Mouse (Mus musculus) cerebellum, adult 11 months (tissue): ENCODE results near the gene Wdr81.

ENCODE experiments used
- DNase-seq: peaks from one replicate; pipeline ENCODE4 v3.0.0; 2022

The Wdr81 gene

GRCm38 (mm10) chr11:75429019-75429705, 25.4 kb downstream of the Wdr81 start:
- DNase-seq: no peak

- DNase-seq: no peak
These were observed 30.1 kb downstream of the Wdr81 start for GRCm38 (mm10) chr11:75424459-75424858.

- no peak for DNase-seq
These were observed 30.5 kb downstream of the Wdr81 start for GRCm38 (mm10) chr11:75424033-75424432.

- no peak for DNase-seq
These were observed 31.4 kb downstream of the Wdr81 start for GRCm38 (mm10) chr11:75423091-75423490.

GRCm38 (mm10) chr11:75422013-75422792, 32.3 kb downstream of the Wdr81 start, which contains the start of gene Serpinf1:
TSS of gene Serpinf1 (minus strand) at chr11:75422701.
- DNase-seq: no peak

DNA sequence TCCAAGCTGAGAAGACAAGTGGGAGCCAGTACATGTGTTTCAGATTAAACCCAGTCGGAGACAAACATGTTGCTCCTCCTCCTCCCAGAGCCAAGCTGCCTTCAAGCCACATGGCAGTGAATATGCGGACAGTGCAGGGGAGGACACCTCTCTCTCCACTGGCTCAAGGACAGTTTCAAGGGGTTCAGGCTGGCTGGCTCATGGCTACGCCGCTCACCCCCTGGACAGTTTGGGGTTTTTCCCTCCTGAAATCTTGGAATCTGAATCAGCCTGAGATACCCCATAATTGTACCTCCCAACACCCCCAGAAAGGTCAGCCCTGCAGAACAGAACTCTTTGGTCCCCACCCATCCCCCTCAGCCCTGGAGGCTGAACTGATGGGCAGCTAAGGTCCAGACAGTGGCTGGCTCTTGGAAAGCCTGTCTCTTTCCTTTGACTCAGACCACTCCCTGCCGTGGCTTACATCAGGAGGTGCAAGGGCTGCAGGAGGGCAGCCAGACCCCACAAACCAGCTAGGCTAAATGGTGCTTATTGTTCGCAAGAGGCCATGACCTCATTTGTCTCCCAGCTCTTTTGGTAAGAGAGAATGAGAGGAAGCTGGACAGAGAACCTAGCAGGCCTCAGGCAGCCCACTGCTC, 33.0 kb downstream of the Wdr81 start:
- no peak for DNase-seq

- DNase-seq: no peak
These were observed 33.6 kb downstream of the Wdr81 start for GRCm38 (mm10) chr11:75420810-75421374.

DNA sequence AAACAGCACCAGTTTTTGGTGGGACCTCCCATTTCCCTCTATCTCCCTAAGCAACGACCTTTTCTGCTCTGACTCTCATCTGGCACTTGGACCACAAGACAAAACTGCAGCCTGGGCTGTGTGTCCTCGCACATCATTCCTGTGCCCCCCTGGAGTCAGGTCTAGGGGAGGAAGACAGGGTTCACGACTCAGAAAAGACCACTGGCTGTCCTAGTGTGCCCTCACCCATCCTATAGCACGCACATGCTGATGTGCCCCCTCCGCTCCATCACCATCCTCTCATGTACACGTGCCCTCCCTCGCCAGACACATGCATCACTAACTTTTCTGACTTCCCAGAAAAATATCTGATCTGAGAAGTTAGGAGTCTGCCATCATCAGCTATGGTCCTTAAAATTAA, 34.5 kb downstream of the Wdr81 start:
- DNase-seq: no peak

GRCm38 (mm10) chr11:75415994-75416393, 38.5 kb downstream of the Wdr81 start:
- no peak for DNase-seq

- DNase-seq: no peak
These were observed 39.4 kb downstream of the Wdr81 start for GRCm38 (mm10) chr11:75415096-75415495.

GRCm38 (mm10) chr11:75410591-75410990, 43.9 kb downstream of the Wdr81 start:
- no peak for DNase-seq

DNA sequence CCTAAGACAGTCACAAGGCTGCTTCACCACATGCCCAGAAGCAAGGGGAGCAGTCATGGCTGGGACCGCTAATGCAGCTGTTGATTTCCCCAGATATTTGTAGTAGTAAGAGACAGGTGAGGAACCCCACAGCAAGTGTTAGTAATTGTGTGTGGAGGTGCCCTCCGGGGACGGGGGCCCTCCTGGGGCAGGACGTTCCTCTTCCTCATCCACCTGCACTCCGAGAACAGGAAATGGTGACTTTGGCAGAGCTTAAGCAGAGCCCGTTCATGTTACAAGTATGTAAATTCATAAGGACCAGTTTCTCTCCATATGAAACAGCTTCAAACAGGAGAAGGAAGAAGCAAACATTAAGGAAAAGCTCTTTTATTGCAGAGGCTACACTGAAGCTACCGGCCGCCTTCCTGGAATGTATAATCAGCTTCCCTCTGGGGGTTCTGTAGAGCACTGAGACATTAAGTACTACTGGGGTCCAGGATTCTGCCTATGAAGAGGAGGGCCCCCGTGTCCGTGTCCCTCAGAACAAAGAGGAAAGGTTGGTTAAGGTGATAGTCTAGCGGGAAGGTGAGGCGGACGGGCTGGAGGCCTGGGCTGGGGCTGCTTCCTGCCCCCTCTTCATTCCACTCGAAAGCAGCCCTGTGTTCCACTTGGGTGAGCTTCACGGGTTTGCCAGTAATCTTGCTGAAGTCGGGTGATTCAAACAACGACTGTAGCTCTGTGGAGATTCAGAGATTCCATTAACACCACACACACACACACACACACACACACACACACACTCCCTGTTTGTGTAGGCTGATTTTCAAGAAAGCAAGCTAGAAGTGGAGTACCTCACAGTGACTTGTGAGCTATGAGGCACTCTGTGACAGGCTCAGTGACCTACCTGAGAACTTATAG, 44.6 kb downstream of the Wdr81 start:
- DNase-seq: no peak

GRCm38 (mm10) chr11:75406865-75407264, 47.7 kb downstream of the Wdr81 start:
- DNase-seq: no peak

DNA sequence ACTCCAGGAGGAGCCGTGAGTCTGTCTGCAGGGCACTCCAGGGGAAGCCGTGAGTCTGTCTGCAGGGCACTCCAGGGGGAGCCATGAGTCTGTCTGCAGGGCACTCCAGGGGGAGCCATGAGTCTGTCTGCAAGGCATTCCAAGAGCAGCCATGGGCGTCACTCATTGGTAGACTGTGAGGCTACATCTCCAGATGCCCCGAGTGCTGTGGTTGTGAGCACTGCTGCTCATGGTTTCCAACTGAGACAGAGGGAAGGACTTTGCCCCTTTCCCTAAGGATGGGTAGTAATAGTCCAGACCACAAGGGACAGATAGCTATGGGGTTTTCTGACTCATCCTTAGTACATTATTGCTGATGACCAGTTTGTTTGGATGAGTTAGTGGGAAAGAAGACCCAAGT, 48.4 kb downstream of the Wdr81 start:
- no peak for DNase-seq

DNA sequence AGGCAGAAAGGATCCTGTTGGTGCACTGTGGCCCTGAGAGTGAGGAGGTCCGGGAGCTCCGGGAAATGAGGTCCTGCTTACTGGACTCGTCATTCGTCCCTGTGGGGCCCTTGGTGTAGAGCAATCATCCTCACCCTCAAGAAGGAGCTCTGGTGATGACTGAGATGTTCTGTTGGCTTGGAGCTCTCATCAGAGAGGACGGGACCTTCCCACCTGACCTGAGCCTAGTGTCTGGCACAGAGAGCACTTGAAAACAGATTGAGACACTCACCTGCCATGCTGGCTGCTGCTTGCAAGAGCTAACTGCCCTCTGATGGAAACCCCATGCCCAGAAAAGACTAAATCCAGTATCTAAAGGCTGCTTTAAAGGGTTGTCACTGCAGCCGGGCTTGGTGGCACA, 49.7 kb downstream of the Wdr81 start:
- DNase-seq: peak; percentile 14

GRCm38 (mm10) chr11:75403301-75404052, 51.0 kb downstream of the Wdr81 start:
- no peak for DNase-seq

DNA sequence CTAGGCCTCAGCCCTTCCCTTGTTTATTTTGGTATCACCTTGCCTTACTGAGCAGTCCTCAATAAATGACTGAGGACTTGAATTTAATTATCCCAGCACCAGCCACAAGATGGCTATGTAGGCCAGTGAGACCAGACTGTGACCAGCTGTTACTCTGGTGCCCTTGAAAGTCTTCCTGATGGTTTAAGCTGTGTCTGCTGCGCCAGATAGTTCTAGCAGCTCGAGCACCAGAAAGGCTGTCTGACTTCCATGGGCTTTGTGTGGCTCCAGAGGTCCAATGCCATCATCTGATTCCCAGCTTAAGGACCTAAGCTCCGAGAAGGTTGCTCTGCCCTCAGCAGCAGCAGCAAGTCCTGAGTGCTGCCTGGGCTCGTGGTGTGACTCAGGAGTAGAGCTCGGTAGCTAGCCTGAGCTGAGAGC, 52.2 kb downstream of the Wdr81 start:
- no peak for DNase-seq

GRCm38 (mm10) chr11:75400099-75400498, 54.4 kb downstream of the Wdr81 start:
- DNase-seq: peak; percentile 23

DNA sequence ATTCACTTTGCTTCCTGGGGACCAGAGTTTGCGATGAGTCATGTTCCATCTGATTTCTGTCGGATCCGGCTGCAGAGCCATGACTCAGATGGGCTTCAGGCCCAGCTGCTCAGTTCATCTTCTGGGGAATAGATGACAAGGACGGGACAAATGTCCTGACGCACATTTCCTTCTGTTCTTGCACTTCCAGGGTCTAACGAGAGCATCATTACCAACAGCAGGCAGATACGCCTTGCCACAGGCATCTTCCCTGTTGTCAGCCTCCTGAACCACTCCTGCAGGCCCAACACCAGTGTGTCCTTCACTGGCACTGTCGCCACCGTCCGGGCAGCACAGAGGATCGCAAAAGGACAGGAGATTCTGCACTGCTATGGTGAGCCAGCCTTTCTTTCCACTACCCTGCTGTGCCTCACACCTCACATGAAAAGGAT, 55.1 kb downstream of the Wdr81 start:
- peak; percentile 41 for DNase-seq

DNA sequence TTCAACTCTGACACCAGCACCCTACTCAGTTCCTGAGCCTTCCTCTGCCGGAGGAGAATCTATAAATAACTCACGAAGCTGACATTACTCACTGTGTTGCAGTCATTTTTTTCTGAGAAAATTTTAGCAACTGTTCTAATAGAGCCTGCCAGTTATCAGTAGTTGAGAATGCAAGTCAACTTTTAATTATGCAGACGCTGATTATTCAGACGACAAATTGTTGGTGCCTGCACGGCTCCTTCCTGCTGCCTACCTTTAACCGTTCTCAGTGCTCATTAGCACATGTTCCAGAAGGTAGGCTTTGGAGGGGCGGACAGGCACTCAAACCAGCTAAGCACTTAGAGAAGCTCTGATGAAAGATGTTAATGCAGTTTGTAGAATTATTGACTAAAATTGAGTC, 57.1 kb downstream of the Wdr81 start:
- DNase-seq: no peak

DNA sequence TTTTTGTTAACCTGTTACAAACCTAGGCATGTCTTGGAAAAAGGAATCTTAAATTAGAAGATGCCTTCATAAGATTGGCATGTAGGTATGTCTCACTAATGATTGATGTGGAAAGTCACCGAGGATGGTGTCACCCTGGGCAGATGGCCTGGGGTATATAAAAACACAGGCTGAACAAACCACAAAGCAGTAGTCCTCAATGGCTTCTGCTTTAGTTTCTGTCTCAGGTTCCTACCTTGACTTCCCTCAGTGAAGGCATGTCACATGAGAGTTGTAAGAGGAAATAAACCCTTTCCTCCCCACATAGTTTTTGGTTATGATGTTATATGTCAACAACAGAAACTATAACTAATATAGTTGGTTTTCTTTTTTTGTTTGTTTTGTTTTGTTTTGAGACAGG, 58.9 kb downstream of the Wdr81 start:
- no peak for DNase-seq
